Mouse (Mus musculus) CH12.LX (cell line): Measurements from ENCODE around the gene Gm20518. TPM values are rescaled to one million over a fixed set of nuclear protein-coding genes. Genes with fewer than 3 reads are reported as not detected.

Source experiments
- DNase-seq: peaks from one replicate; pipeline ENCODE4 v3.0.0-alpha.2; 2013; ENCODE audit errors: extremely low read depth
- H3K27ac ChIP-seq: 2 replicates; pipeline ENCODE4 v1.5.1; 2012; ENCODE audit warnings: low read depth, mild to moderate bottlenecking, control low read depth, moderate library complexity; ENCODE audit not compliant: insufficient read depth
- H3K27me3 ChIP-seq: replicated peaks from 2 replicates; pipeline ENCODE3; 2012; ENCODE audit warnings: inconsistent platforms
- H3K36me3 ChIP-seq, 2 experiments: replicated peaks in 1 of 2; 2 replicates each; pipeline versions ENCODE3 to v1.6.1; 2012; ENCODE audit warnings: inconsistent platforms in 1 of 2, low read length in 1 of 2, mild to moderate bottlenecking in 1 of 2, mixed read lengths in 1 of 2, moderate library complexity in 1 of 2; ENCODE audit not compliant: control insufficient read depth in 1 of 2, insufficient read depth in 1 of 2
- H3K4me1 ChIP-seq, 2 experiments: 2 replicates each; pipeline ENCODE4 v1.6.1; 2012; ENCODE audit warnings: inconsistent platforms in 1 of 2, moderate library complexity in 1 of 2; ENCODE audit not compliant: insufficient read depth in 2 of 2, control insufficient read depth in 1 of 2
- H3K4me2 ChIP-seq: 2 replicates; pipeline ENCODE4 v1.6.1; 2012; ENCODE audit warnings: low read depth, mild to moderate bottlenecking, control low read depth; ENCODE audit not compliant: poor library complexity, insufficient read depth, severe bottlenecking
- H3K4me3 ChIP-seq, 3 experiments: fragments of 150-350 bp in 1 of 3; sonication (generic) in 1 of 3; replicated peaks in 1 of 3; 2 replicates each; pipeline versions ENCODE3 to v1.5.1; 2011 to 2012; ENCODE audit warnings: low read depth in 2 of 3, low read length in 2 of 3, mild to moderate bottlenecking in 2 of 3, moderate library complexity in 2 of 3, control low read depth in 1 of 3, improper control_type of control experiment in 1 of 3, inconsistent platforms in 1 of 3, mixed read lengths in 1 of 3; ENCODE audit not compliant: poor library complexity in 1 of 3
- H3K79me2 ChIP-seq: replicated peaks from 2 replicates; pipeline ENCODE4 v1.6.1; 2012; ENCODE audit warnings: mild to moderate bottlenecking, moderate library complexity; ENCODE audit not compliant: control insufficient read depth, poor library complexity, insufficient read depth, severe bottlenecking; ENCODE audit errors: extremely low read depth
- H3K9ac ChIP-seq: 2 replicates; pipeline ENCODE4 v1.6.1; 2012; ENCODE audit warnings: low read depth, mild to moderate bottlenecking, control low read depth, moderate library complexity; ENCODE audit not compliant: insufficient read depth
- H3K9me3 ChIP-seq: replicated peaks from 2 replicates; pipeline ENCODE3; 2012; ENCODE audit warnings: low read length, inconsistent platforms, mixed read lengths
- BHLHE40 ChIP-seq: IDR thresholded peaks from 2 replicates; pipeline ENCODE4 v1.6.1; 2011; ENCODE audit warnings: mild to moderate bottlenecking, low read depth, low read length, improper control_type of control experiment
- CHD1 ChIP-seq: IDR thresholded peaks from 2 replicates; pipeline ENCODE4 v1.6.1; 2012; ENCODE audit warnings: low read depth, low read length, improper control_type of control experiment, inconsistent platforms
- ELF1 ChIP-seq: IDR thresholded peaks from 2 replicates; pipeline ENCODE4 v1.6.1; 2014; ENCODE audit warnings: low read depth, mild to moderate bottlenecking, inconsistent platforms, low read length, improper control_type of control experiment
- EP300 ChIP-seq: IDR thresholded peaks from 2 replicates; pipeline ENCODE4 v1.6.1; 2011; ENCODE audit warnings: low read length, improper control_type of control experiment
- GABPA ChIP-seq: IDR thresholded peaks from 2 replicates; pipeline ENCODE4 v1.6.1; 2012; ENCODE audit warnings: low read depth, low read length, improper control_type of control experiment, inconsistent platforms; ENCODE audit not compliant: insufficient replicate concordance
- HCFC1 ChIP-seq: IDR thresholded peaks from 2 replicates; pipeline ENCODE4 v1.6.1; 2012; ENCODE audit warnings: low read depth, mild to moderate bottlenecking, inconsistent platforms, low read length, improper control_type of control experiment
- JUND ChIP-seq: conservative IDR thresholded peaks from 2 replicates; pipeline ENCODE4 v1.6.1; 2011; ENCODE audit warnings: low read depth, low read length, improper control_type of control experiment
- MAFK ChIP-seq: IDR thresholded peaks from 2 replicates; pipeline ENCODE4 v1.6.1; 2011; ENCODE audit warnings: low read length, improper control_type of control experiment; ENCODE audit not compliant: insufficient replicate concordance
- MAX ChIP-seq: IDR thresholded peaks from 2 replicates; pipeline ENCODE4 v1.6.1; 2011; ENCODE audit warnings: low read length, improper control_type of control experiment
- MAZ ChIP-seq: IDR thresholded peaks from 2 replicates; pipeline ENCODE4 v1.6.1; 2012; ENCODE audit warnings: low read depth, mild to moderate bottlenecking, inconsistent platforms, low read length, improper control_type of control experiment, moderate library complexity
- NRF1 ChIP-seq: IDR thresholded peaks from 2 replicates; pipeline ENCODE4 v1.6.1; 2014; ENCODE audit warnings: low read depth, mild to moderate bottlenecking, inconsistent platforms, low read length, improper control_type of control experiment, moderate library complexity
- PAX5 ChIP-seq: IDR thresholded peaks from 2 replicates; pipeline ENCODE4 v1.6.1; 2012; ENCODE audit warnings: low read length, inconsistent platforms, mixed read lengths
- SIN3A ChIP-seq: IDR thresholded peaks from 2 replicates; pipeline ENCODE4 v1.6.1; 2012; ENCODE audit warnings: low read length, improper control_type of control experiment, inconsistent platforms
- SMC3 ChIP-seq: IDR thresholded peaks from 2 replicates; pipeline ENCODE4 v1.6.1; 2011; ENCODE audit warnings: low read depth, low read length, improper control_type of control experiment
- TCF12 ChIP-seq: IDR thresholded peaks from 2 replicates; pipeline ENCODE4 v1.6.1; 2014; ENCODE audit warnings: low read depth, mild to moderate bottlenecking, inconsistent platforms, low read length, improper control_type of control experiment
- UBTF ChIP-seq: IDR thresholded peaks from 2 replicates; pipeline ENCODE4 v1.6.1; 2012; ENCODE audit warnings: low read depth, mild to moderate bottlenecking, inconsistent platforms, low read length, improper control_type of control experiment, moderate library complexity
- ZC3H11A ChIP-seq: IDR thresholded peaks from 2 replicates; pipeline ENCODE4 v1.6.1; 2012; ENCODE audit warnings: low read depth, mild to moderate bottlenecking, inconsistent platforms, low read length, improper control_type of control experiment
- ZKSCAN1 ChIP-seq: IDR thresholded peaks from 2 replicates; pipeline ENCODE4 v1.6.1; 2012; ENCODE audit warnings: low read depth, inconsistent platforms, low read length, improper control_type of control experiment, borderline replicate concordance
- ZNF384 ChIP-seq: IDR thresholded peaks from 2 replicates; pipeline ENCODE4 v1.6.1; 2012; ENCODE audit warnings: low read depth, low read length, improper control_type of control experiment, inconsistent platforms
- dilution Hi-C: fragments of 300-500 bp; cut with MboI; formaldehyde crosslinking; loops from 2 replicates; pipeline ENCODE4 v1.14.3; 2020; ENCODE audit warnings: low sequenced_read_pairs; ENCODE audit not compliant: extremely low pct_unique_long_range_greater_than_20kb, extremely low pct_ligation_motif_present
- in situ Hi-C: fragments of 300-500 bp; cut with MboI; formaldehyde crosslinking; loops from 3 replicates; pipeline ENCODE4 v1.14.3; 2019; ENCODE audit warnings: low sequenced_read_pairs, low pct_ligation_motif_present, low pct_unique_long_range_greater_than_20kb, mixed read lengths
- polyA plus RNA-seq: library from polyadenylated mRNA; unstranded; fragments of >175 nt; gene quantifications from 2 replicates; pipeline ENCODE4 v1.2.1, GENCODE M21; 2012; ENCODE audit warnings: low read depth; ENCODE audit not compliant: insufficient read length
- total RNA-seq, 2 experiments: library from RNA; depleted of rRNA; stranded (reverse); fragments of 300-350 nt in 1 of 2; fragments of >200 nt in 1 of 2; gene quantifications; 2 replicates each; pipeline ENCODE4 v1.2.3; 2012 to 2014

Gene Gm20518
- total and polyA plus RNA-seq, 3 experiments, result 0.16 to 0.91 (median 0.21) TPM

GRCm38 (mm10) chr16:17842437-17842836 is 49.0 kb downstream of the Gm20518 start:
- Histone ChIP-seq H3K4me3 (no peak overlapping the region), H3K4me1 (peaks cover 0 to 6% of the 10 kb centered on the region in 2 experiments; a peak in 2 of 4 replicates), H3K9me3 (no peaks in the 10 kb centered on the region), H3K79me2 (no peaks in the 10 kb centered on the region), H3K36me3 (peaks cover 64 to 96% of the 10 kb centered on the region in 2 experiments), H3K27ac (no peak overlapping the region), H3K4me2 (no peak overlapping the region), H3K9ac (no peak overlapping the region), H3K27me3 (no peaks in the 10 kb centered on the region)
- in situ Hi-C loops (no loop called here), dilution Hi-C loops (no loop called here)
- DNase-seq, result no peak
- TF ChIP-seq ELF1 (no peak), MAFK (no peak), ZC3H11A (no peak), CHD1 (no peak), HCFC1 (no peak), ZKSCAN1 (no peak), EP300 (no peak), NRF1 (no peak), SMC3 (no peak), ZNF384 (no peak), GABPA (no peak), PAX5 (no peak), JUND (no peak), TCF12 (no peak), BHLHE40 (no peak)

GRCm38 (mm10) chr16:17839976-17840375 is 51.5 kb downstream of the Gm20518 start:
- dilution Hi-C loops, result no loop called here
- peaks cover 43 to 74% of the 10 kb centered on the region in 2 experiments for H3K36me3 ChIP-seq
- in situ Hi-C loops, result no loop called here

More at GRCm38 (mm10) chr16:17839976-17840375, 51.5 kb downstream of the Gm20518 start:
- H3K4me1 ChIP-seq, result no peaks in the 10 kb centered on the region
- no peak overlapping the region for H3K27ac ChIP-seq
- DNase-seq, result no peak
- H3K27me3 ChIP-seq, result no peaks in the 10 kb centered on the region
- no peak overlapping the region for H3K9ac ChIP-seq
- TF ChIP-seq MAZ (no peak), PAX5 (no peak), MAX (no peak), JUND (no peak), SIN3A (no peak), UBTF (no peak), ELF1 (no peak), BHLHE40 (no peak)
- H3K79me2 ChIP-seq, result no peaks in the 10 kb centered on the region
- no peak overlapping the region for H3K4me3 ChIP-seq
- H3K4me2 ChIP-seq, result no peak overlapping the region
- H3K9me3 ChIP-seq, result no peaks in the 10 kb centered on the region
